Mouse (Mus musculus) CH12.LX (cell line): ENCODE measurements around the gene Cdc20.

Source experiments
- BHLHE40 ChIP-seq: IDR thresholded peaks from 2 replicates; pipeline ENCODE4 v1.6.1; 2011; ENCODE audit warnings: mild to moderate bottlenecking, low read depth, low read length, improper control_type of control experiment
- EP300 ChIP-seq: IDR thresholded peaks from 2 replicates; pipeline ENCODE4 v1.6.1; 2011; ENCODE audit warnings: low read length, improper control_type of control experiment
- PAX5 ChIP-seq: IDR thresholded peaks from 2 replicates; pipeline ENCODE4 v1.6.1; 2012; ENCODE audit warnings: low read length, inconsistent platforms, mixed read lengths

DNA sequence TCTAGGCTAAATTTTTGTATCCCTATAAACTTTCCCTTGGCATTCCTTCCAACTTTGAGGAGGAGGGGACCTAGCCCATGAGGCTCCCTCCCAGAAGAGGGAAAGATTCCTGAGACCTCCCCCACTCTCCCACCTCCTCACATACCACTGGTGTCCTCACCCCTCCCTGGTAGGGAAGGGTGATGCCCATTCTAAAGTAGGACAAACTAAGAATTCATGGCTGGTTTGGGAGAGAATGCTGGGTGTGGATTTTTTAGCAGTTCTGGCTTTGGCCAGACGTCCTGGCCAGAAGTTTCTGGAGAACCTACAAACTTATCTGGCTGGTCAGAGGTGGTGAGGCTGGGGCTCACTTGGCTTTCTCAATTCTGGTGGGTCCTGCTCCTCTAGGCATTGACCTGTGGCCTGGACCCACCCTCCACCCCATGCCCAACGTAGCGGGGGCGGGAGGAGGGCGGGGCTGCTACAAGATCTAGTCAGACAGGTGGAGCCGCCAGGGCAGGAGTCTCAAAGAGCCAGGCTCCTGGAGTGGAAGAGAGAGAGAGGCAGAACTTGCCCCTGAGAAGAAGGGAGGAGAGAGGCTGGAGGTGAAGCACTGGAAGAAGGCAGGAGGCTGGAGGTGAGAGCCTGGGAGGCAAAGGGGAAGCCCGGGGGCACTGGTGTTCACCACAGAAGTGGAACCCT, 7.8 kb downstream of the Cdc20 start:
- TF ChIP-seq BHLHE40 = no peak
- TF ChIP-seq PAX5 = no peak
- TF ChIP-seq EP300 = no peak
